Mouse (Mus musculus): ENCODE measurements at regions not wholly inside any gene's neighbourhood (a gene's known extent, or its start where the extent isn't known, plus 50 kb on each side); places are given as distances from the start of the nearest gene placed in this dataset.

GRCm38 (mm10) chr5:132728689-132729189, 185.6 kb upstream of the Auts2 start:
- Histone ChIP-seq H3K4me1 (ENCODE audit: control insufficient read depth, insufficient read depth, low read length) (no peaks in the 10 kb centered on the region), H3K27me3 (ENCODE audit: control insufficient read depth, insufficient read depth, low read length) (no peaks in the 10 kb centered on the region), H3K9ac (replicated peaks; ENCODE audit: low read depth, low read length) (no peak overlapping the region), H3K36me3 (ENCODE audit: control insufficient read depth, insufficient read depth, low read length) (no peaks in the 10 kb centered on the region), H3K9me3 (ENCODE audit: control insufficient read depth, low read depth, low read length) (no peaks in the 10 kb centered on the region), H3K4me3 (ENCODE audit: low read depth, low read length) (no peak overlapping the region), H3K27ac (ENCODE audit: low read length) (no peak overlapping the region), H3K4me2 (replicated peaks; ENCODE audit: low read depth, low read length) (no peak overlapping the region)
- 45% methylated on average over 10 of the region's 10 CpGs for WGBS
- ATAC-seq (ENCODE audit: insufficient number of reproducible peaks, insufficient read depth, low FRiP score, low read depth) = no peak; the same call in 1 of the 2 replicates

- H3K27ac ChIP-seq (ENCODE audit: low read length) = no peak overlapping the region
- WGBS = 50% methylated on average over 2 of the region's 2 CpGs
- no peak for ATAC-seq (ENCODE audit: insufficient number of reproducible peaks, insufficient read depth, low FRiP score, low read depth)
Observed at GRCm38 (mm10) chr5:132724467-132724866, 181.3 kb upstream of the Auts2 start.

GRCm38 (mm10) chr5:132710301-132710700, 167.2 kb upstream of the Auts2 start:
- no peak for ATAC-seq (ENCODE audit: insufficient number of reproducible peaks, insufficient read depth, low FRiP score, low read depth)
- no peaks in the 10 kb centered on the region for H3K4me1 ChIP-seq (ENCODE audit: control insufficient read depth, insufficient read depth, low read length)
- H3K4me2 ChIP-seq (replicated peaks; ENCODE audit: low read depth, low read length) = no peak overlapping the region
- H3K9me3 ChIP-seq (ENCODE audit: control insufficient read depth, low read depth, low read length) = no peaks in the 10 kb centered on the region
- H3K27ac ChIP-seq (ENCODE audit: low read length) = no peak overlapping the region
- no peaks in the 10 kb centered on the region for H3K27me3 ChIP-seq (ENCODE audit: control insufficient read depth, insufficient read depth, low read length)
- H3K4me3 ChIP-seq (ENCODE audit: low read depth, low read length) = no peak overlapping the region
- no peaks in the 10 kb centered on the region for H3K36me3 ChIP-seq (ENCODE audit: control insufficient read depth, insufficient read depth, low read length)
- 54% methylated on average over 4 of the region's 4 CpGs for WGBS
- H3K9ac ChIP-seq (replicated peaks; ENCODE audit: low read depth, low read length) = no peak overlapping the region

More at GRCm38 (mm10) chr5:132724467-132724866, 181.3 kb upstream of the Auts2 start:
- Histone ChIP-seq H3K4me2 (replicated peaks; ENCODE audit: low read depth, low read length) (no peak overlapping the region), H3K27me3 (ENCODE audit: control insufficient read depth, insufficient read depth, low read length) (no peaks in the 10 kb centered on the region), H3K4me1 (ENCODE audit: control insufficient read depth, insufficient read depth, low read length) (no peaks in the 10 kb centered on the region), H3K9me3 (ENCODE audit: control insufficient read depth, low read depth, low read length) (no peaks in the 10 kb centered on the region), H3K36me3 (ENCODE audit: control insufficient read depth, insufficient read depth, low read length) (no peaks in the 10 kb centered on the region), H3K9ac (replicated peaks; ENCODE audit: low read depth, low read length) (no peak overlapping the region), H3K4me3 (ENCODE audit: low read depth, low read length) (no peak overlapping the region)

GRCm38 (mm10) chr5:132707531-132707930, 164.4 kb upstream of the Auts2 start:
- no peaks in the 10 kb centered on the region for H3K9me3 ChIP-seq (ENCODE audit: control insufficient read depth, low read depth, low read length)
- no peak overlapping the region for H3K4me3 ChIP-seq (ENCODE audit: low read depth, low read length)
- peaks cover 4% of the 10 kb centered on the region; the same call in 1 of the 2 replicates for H3K4me1 ChIP-seq (ENCODE audit: control insufficient read depth, insufficient read depth, low read length)
- H3K9ac ChIP-seq (replicated peaks; ENCODE audit: low read depth, low read length) = no peak overlapping the region
- H3K4me2 ChIP-seq (replicated peaks; ENCODE audit: low read depth, low read length) = no peak overlapping the region
- no peaks in the 10 kb centered on the region for H3K27me3 ChIP-seq (ENCODE audit: control insufficient read depth, insufficient read depth, low read length)
- no peak for ATAC-seq (ENCODE audit: insufficient number of reproducible peaks, insufficient read depth, low FRiP score, low read depth)
- WGBS = 67% methylated on average over 4 of the region's 4 CpGs
- no peaks in the 10 kb centered on the region for H3K36me3 ChIP-seq (ENCODE audit: control insufficient read depth, insufficient read depth, low read length)
- no peak overlapping the region for H3K27ac ChIP-seq (ENCODE audit: low read length)

GRCm38 (mm10) chr5:132703455-132704100, 160.4 kb upstream of the Auts2 start:
- ATAC-seq (ENCODE audit: insufficient number of reproducible peaks, insufficient read depth, low FRiP score, low read depth) = no peak
- Histone ChIP-seq H3K36me3 (ENCODE audit: control insufficient read depth, insufficient read depth, low read length) (no peaks in the 10 kb centered on the region), H3K4me3 (ENCODE audit: low read depth, low read length) (no peak overlapping the region), H3K27me3 (ENCODE audit: control insufficient read depth, insufficient read depth, low read length) (no peaks in the 10 kb centered on the region), H3K27ac (ENCODE audit: low read length) (no peak overlapping the region), H3K9me3 (ENCODE audit: control insufficient read depth, low read depth, low read length) (no peaks in the 10 kb centered on the region), H3K4me2 (replicated peaks; ENCODE audit: low read depth, low read length) (no peak overlapping the region), H3K4me1 (ENCODE audit: control insufficient read depth, insufficient read depth, low read length) (peaks cover 4% of the 10 kb centered on the region; the same call in 1 of the 2 replicates), H3K9ac (replicated peaks; ENCODE audit: low read depth, low read length) (no peak overlapping the region)
- 52% methylated on average over 10 of the region's 10 CpGs for WGBS

- H3K4me2 ChIP-seq (replicated peaks; ENCODE audit: low read depth, low read length) = no peak overlapping the region
- no peaks in the 10 kb centered on the region for H3K27me3 ChIP-seq (ENCODE audit: control insufficient read depth, insufficient read depth, low read length)
- H3K4me1 ChIP-seq (ENCODE audit: control insufficient read depth, insufficient read depth, low read length) = peaks cover 4% of the 10 kb centered on the region; the same call in 1 of the 2 replicates
- no peaks in the 10 kb centered on the region for H3K36me3 ChIP-seq (ENCODE audit: control insufficient read depth, insufficient read depth, low read length)
- H3K9ac ChIP-seq (replicated peaks; ENCODE audit: low read depth, low read length) = no peak overlapping the region
- no peak overlapping the region for H3K4me3 ChIP-seq (ENCODE audit: low read depth, low read length)
- H3K9me3 ChIP-seq (ENCODE audit: control insufficient read depth, low read depth, low read length) = no peaks in the 10 kb centered on the region
- ATAC-seq (ENCODE audit: insufficient number of reproducible peaks, insufficient read depth, low FRiP score, low read depth) = no peak
- 65% methylated on average over 3 of the region's 3 CpGs for WGBS
- no peak overlapping the region for H3K27ac ChIP-seq (ENCODE audit: low read length)
Observed at GRCm38 (mm10) chr5:132702573-132702972, 159.4 kb upstream of the Auts2 start.

GRCm38 (mm10) chr5:132690784-132691183, 147.6 kb upstream of the Auts2 start:
- no peaks in the 10 kb centered on the region for H3K4me1 ChIP-seq (ENCODE audit: control insufficient read depth, insufficient read depth, low read length)
- H3K9me3 ChIP-seq (ENCODE audit: control insufficient read depth, low read depth, low read length) = no peaks in the 10 kb centered on the region
- H3K27ac ChIP-seq (ENCODE audit: low read length) = no peak overlapping the region
- no peaks in the 10 kb centered on the region for H3K27me3 ChIP-seq (ENCODE audit: control insufficient read depth, insufficient read depth, low read length)
- H3K9ac ChIP-seq (replicated peaks; ENCODE audit: low read depth, low read length) = no peak overlapping the region
- H3K4me3 ChIP-seq (ENCODE audit: low read depth, low read length) = no peak overlapping the region
- 91% methylated on average over 10 of the region's 10 CpGs for WGBS
- H3K36me3 ChIP-seq (ENCODE audit: control insufficient read depth, insufficient read depth, low read length) = no peaks in the 10 kb centered on the region
- no peak overlapping the region for H3K4me2 ChIP-seq (replicated peaks; ENCODE audit: low read depth, low read length)
- ATAC-seq (ENCODE audit: insufficient number of reproducible peaks, insufficient read depth, low FRiP score, low read depth) = no peak

GRCm38 (mm10) chr5:132675261-132675660, 132.1 kb upstream of the Auts2 start:
- no peak overlapping the region for H3K4me3 ChIP-seq (ENCODE audit: low read depth, low read length)
- WGBS = 97% methylated on average over 11 of the region's 11 CpGs
- H3K27ac ChIP-seq (ENCODE audit: low read length) = no peak overlapping the region
- no peaks in the 10 kb centered on the region for H3K4me1 ChIP-seq (ENCODE audit: control insufficient read depth, insufficient read depth, low read length)
- no peaks in the 10 kb centered on the region for H3K27me3 ChIP-seq (ENCODE audit: control insufficient read depth, insufficient read depth, low read length)
- ATAC-seq (ENCODE audit: insufficient number of reproducible peaks, insufficient read depth, low FRiP score, low read depth) = no peak
- H3K4me2 ChIP-seq (replicated peaks; ENCODE audit: low read depth, low read length) = no peak overlapping the region
- H3K36me3 ChIP-seq (ENCODE audit: control insufficient read depth, insufficient read depth, low read length) = no peaks in the 10 kb centered on the region
- H3K9me3 ChIP-seq (ENCODE audit: control insufficient read depth, low read depth, low read length) = no peaks in the 10 kb centered on the region
- H3K9ac ChIP-seq (replicated peaks; ENCODE audit: low read depth, low read length) = no peak overlapping the region
